Mouse (Mus musculus) myocyte (in vitro differentiated cells): ENCODE measurements around the gene Emilin1. TPM values are rescaled to one million over a fixed set of nuclear protein-coding genes. Genes with fewer than 3 reads are reported as not detected.

Experiments
- H3K27me3 ChIP-seq: one replicate; pipeline ENCODE4 v1.6.1; 2011; ENCODE audit not compliant: control insufficient read depth, insufficient read depth, insufficient read length
- H3K36me3 ChIP-seq: one replicate; pipeline ENCODE4 v1.6.1; 2011; ENCODE audit not compliant: control insufficient read depth, insufficient read depth
- H3K4me2 ChIP-seq: one replicate; pipeline ENCODE4 v1.6.1; 2011; ENCODE audit warnings: low read depth, control low read depth
- H3K4me3 ChIP-seq: one replicate; pipeline ENCODE4 v1.5.1; 2011; ENCODE audit warnings: mild to moderate bottlenecking, control low read depth, moderate library complexity
- H3K79me2 ChIP-seq: one replicate; pipeline ENCODE4 v1.6.1; 2011; ENCODE audit not compliant: control insufficient read depth, insufficient read depth
- H3ac ChIP-seq: one replicate; pipeline ENCODE4 v1.6.1; 2011; ENCODE audit not compliant: control insufficient read depth, insufficient read length
- CEBPB ChIP-seq: IDR thresholded peaks from 2 replicates; pipeline ENCODE4 v1.6.1; 2011; ENCODE audit warnings: mild to moderate bottlenecking, moderate library complexity; ENCODE audit not compliant: poor library complexity, insufficient read depth, severe bottlenecking
- E2F4 ChIP-seq: IDR thresholded peaks from one replicate; pipeline ENCODE4 v1.6.1; 2011; ENCODE audit warnings: mild to moderate bottlenecking, control low read depth, moderate library complexity; ENCODE audit not compliant: insufficient read depth
- MAX ChIP-seq: IDR thresholded peaks from one replicate; pipeline ENCODE4 v1.6.1; 2011; ENCODE audit warnings: low read depth, mild to moderate bottlenecking, control low read depth
- MYOD1 ChIP-seq, 3 experiments: IDR thresholded peaks; one replicate each; pipeline ENCODE4 v1.6.1; 2011; ENCODE audit warnings: control low read depth in 2 of 3, low read depth in 2 of 3, mild to moderate bottlenecking in 2 of 3, moderate library complexity in 1 of 3; ENCODE audit not compliant: insufficient read length in 2 of 3, control insufficient read depth in 1 of 3
- MYOG ChIP-seq, 3 experiments: IDR thresholded peaks; one replicate each; pipeline ENCODE4 v1.6.1; 2011; ENCODE audit warnings: control low read depth in 2 of 3, low read depth in 2 of 3, mild to moderate bottlenecking in 2 of 3; ENCODE audit not compliant: insufficient read length in 2 of 3, control insufficient read depth in 1 of 3, insufficient read depth in 1 of 3
- POLR2A ChIP-seq: IDR thresholded peaks from one replicate; pipeline ENCODE4 v1.6.1; 2011; ENCODE audit warnings: low read depth, mild to moderate bottlenecking, control low read depth, moderate library complexity; ENCODE audit not compliant: insufficient read length
- POLR2AphosphoS2 ChIP-seq: IDR thresholded peaks from one replicate; pipeline ENCODE4 v1.6.1; 2011; ENCODE audit warnings: low read depth, control low read depth; ENCODE audit not compliant: insufficient read length
- REST ChIP-seq: IDR thresholded peaks from one replicate; pipeline ENCODE4 v1.6.1; 2011; ENCODE audit warnings: mild to moderate bottlenecking, control low read depth, moderate library complexity; ENCODE audit not compliant: insufficient read depth, insufficient read length
- SRF ChIP-seq: IDR thresholded peaks from one replicate; pipeline ENCODE4 v1.6.1; 2011; ENCODE audit warnings: low read depth; ENCODE audit not compliant: control insufficient read depth, insufficient read length
- TCF12 ChIP-seq: IDR thresholded peaks from one replicate; pipeline ENCODE4 v1.6.1; 2011; ENCODE audit warnings: mild to moderate bottlenecking, control low read depth; ENCODE audit not compliant: poor library complexity, insufficient read depth, severe bottlenecking
- TCF3 ChIP-seq: IDR thresholded peaks from one replicate; pipeline ENCODE4 v1.6.1; 2011; ENCODE audit warnings: low read depth, control low read depth; ENCODE audit not compliant: insufficient read length
- USF1 ChIP-seq: IDR thresholded peaks from one replicate; pipeline ENCODE4 v1.6.1; 2011; ENCODE audit warnings: low read depth, mild to moderate bottlenecking, control low read depth, moderate library complexity
- polyA plus RNA-seq: library from polyadenylated mRNA; unstranded; fragments of >200 nt; fragmentation: generic; extraction: Trizol; gene quantifications from one replicate; pipeline ENCODE4 v1.2.1, GENCODE M21; 2012; ENCODE audit warnings: missing spikeins

Emilin1 gene
- polyA plus RNA-seq, 1 experiment: 25.8 TPM

GRCm38 (mm10) chr5:30921256-30922033 lies 8.2 kb downstream of the Emilin1 start, which contains the start of gene Khk:
Khk (plus strand) TSS chr5:30921431.
- H3K4me2 ChIP-seq: peak within 1 kb of the TSS; percentile 75
- H3K36me3 ChIP-seq: no peaks in the 10 kb centered on the region
- H3K27me3 ChIP-seq: no peaks in the 10 kb centered on the region
- TF ChIP-seq POLR2A (peak; percentile 62), USF1 (peak; percentile 86), MYOD1 (IDR thresholded peaks at IDR 0.05; ENCODE audit: control insufficient read depth in 1 of 3, insufficient read length in 2 of 3, low read depth in 2 of 3) (peak in 1 of 3 experiments; percentile 6), TCF12 (no peak)
- H3K4me3 ChIP-seq: peak within 1 kb of the TSS; percentile 30
- H3K79me2 ChIP-seq: no peaks in the 10 kb centered on the region
- no peak within 1 kb of the TSS for H3ac ChIP-seq

DNA sequence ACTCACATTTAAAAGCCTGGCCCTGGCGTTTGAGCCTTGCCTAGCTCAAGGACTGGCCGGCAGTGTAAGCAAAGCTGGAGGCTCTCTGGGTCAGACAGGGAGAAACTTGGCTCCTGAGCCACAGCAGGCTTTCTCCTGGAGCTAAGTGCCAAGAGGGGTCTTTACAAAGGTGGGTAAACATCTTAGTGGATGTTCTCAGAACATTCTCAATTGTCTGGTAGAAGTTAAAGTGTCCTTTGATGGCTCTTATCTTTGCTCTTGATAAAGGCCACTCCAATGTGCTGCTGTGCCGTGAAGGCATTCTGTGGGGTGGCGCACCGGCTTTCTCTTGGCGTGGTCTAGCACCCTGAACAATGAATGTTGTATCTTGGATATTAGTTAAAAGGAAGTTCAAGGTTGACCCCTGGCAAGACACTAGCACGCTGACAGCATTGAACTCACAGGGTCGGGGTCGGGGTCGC lies 9.4 kb downstream of the Emilin1 start:
- H3ac ChIP-seq: no peak overlapping the region
- no peaks in the 10 kb centered on the region for H3K27me3 ChIP-seq
- no peak overlapping the region for H3K4me2 ChIP-seq
- H3K4me3 ChIP-seq: peak overlapping the region; percentile 30
- no peaks in the 10 kb centered on the region for H3K36me3 ChIP-seq
- no peaks in the 10 kb centered on the region for H3K79me2 ChIP-seq
- TF ChIP-seq REST: no peak
- TF ChIP-seq CEBPB: no peak
- TF ChIP-seq USF1: no peak
- TF ChIP-seq TCF3: no peak
- TF ChIP-seq POLR2A: no peak
- no peak for TF ChIP-seq MYOD1 (IDR thresholded peaks at IDR 0.05; ENCODE audit: control insufficient read depth in 1 of 3, insufficient read length in 2 of 3, low read depth in 2 of 3)
- TF ChIP-seq MAX: no peak
- no peak for TF ChIP-seq POLR2AphosphoS2
- TF ChIP-seq TCF12: no peak
- TF ChIP-seq SRF: no peak

DNA sequence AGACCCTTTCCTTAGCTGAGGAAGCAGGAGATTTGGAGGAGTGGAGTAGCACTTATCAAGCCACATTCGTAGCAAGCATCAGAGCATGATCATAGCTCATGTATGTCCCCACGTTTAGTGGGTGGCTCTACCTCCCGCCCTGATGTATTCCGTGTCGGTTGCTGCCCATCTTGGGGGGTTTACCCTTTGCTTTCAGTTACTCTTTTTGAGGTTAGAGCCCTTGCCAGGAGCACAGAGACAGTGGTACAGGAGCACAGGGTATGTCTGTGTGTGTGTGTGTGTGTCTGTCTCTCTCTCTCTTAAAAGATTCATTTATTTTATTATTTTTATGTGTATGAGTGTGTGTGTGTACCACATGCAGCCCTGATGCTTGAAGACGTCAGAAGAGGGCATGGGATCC lies 9.9 kb downstream of the Emilin1 start:
- Histone ChIP-seq H3K79me2 (no peaks in the 10 kb centered on the region), H3K4me3 (no peak overlapping the region), H3K4me2 (no peak overlapping the region), H3K27me3 (no peaks in the 10 kb centered on the region), H3K36me3 (no peaks in the 10 kb centered on the region), H3ac (no peak overlapping the region)
- TF ChIP-seq REST: no peak
- no peak for TF ChIP-seq TCF3
- no peak for TF ChIP-seq MYOD1 (IDR thresholded peaks at IDR 0.05; ENCODE audit: control insufficient read depth in 1 of 3, insufficient read length in 2 of 3, low read depth in 2 of 3)
- no peak for TF ChIP-seq POLR2AphosphoS2
- TF ChIP-seq CEBPB: no peak
- TF ChIP-seq E2F4: no peak
- no peak for TF ChIP-seq MAX
- no peak for TF ChIP-seq POLR2A
- TF ChIP-seq USF1: no peak
- no peak for TF ChIP-seq SRF
- TF ChIP-seq MYOG (IDR thresholded peaks at IDR 0.05; ENCODE audit: control insufficient read depth in 1 of 3, insufficient read depth in 1 of 3, insufficient read length in 2 of 3, low read depth in 2 of 3): no peak
- no peak for TF ChIP-seq TCF12

DNA sequence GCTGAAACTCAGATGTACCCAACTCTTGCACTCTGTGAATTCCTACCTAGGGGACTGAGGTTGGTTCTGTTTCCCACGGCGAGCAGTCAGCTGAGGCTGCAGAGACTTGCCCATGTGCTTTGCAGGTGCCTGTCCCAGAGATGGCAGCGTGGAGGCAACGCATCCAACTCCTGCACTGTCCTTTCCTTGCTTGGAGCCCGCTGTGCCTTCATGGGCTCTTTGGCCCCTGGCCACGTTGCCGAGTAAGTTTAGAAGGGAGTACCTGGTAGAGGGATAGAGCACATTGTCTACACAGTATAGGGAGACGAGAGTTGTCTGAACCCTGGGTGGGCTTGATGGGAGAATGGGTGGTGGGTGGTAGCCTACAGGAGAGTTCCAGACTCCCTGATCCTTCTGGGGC lies 11.4 kb downstream of the Emilin1 start:
- no peaks in the 10 kb centered on the region for H3K27me3 ChIP-seq
- no peak overlapping the region for H3ac ChIP-seq
- H3K4me2 ChIP-seq: no peak overlapping the region
- no peak for TF ChIP-seq POLR2A
- TF ChIP-seq CEBPB: no peak
- TF ChIP-seq E2F4: no peak
- no peak for TF ChIP-seq MYOD1 (IDR thresholded peaks at IDR 0.05; ENCODE audit: control insufficient read depth in 1 of 3, insufficient read length in 2 of 3, low read depth in 2 of 3)
- no peak for TF ChIP-seq POLR2AphosphoS2
- TF ChIP-seq SRF: no peak
- no peak for TF ChIP-seq TCF12
- TF ChIP-seq MYOG (IDR thresholded peaks at IDR 0.05; ENCODE audit: control insufficient read depth in 1 of 3, insufficient read depth in 1 of 3, insufficient read length in 2 of 3, low read depth in 2 of 3): no peak
- no peak for TF ChIP-seq MAX
- TF ChIP-seq USF1: no peak
- TF ChIP-seq REST: no peak
- TF ChIP-seq TCF3: no peak
- H3K4me3 ChIP-seq: no peak overlapping the region
- H3K79me2 ChIP-seq: no peaks in the 10 kb centered on the region
- no peaks in the 10 kb centered on the region for H3K36me3 ChIP-seq

DNA sequence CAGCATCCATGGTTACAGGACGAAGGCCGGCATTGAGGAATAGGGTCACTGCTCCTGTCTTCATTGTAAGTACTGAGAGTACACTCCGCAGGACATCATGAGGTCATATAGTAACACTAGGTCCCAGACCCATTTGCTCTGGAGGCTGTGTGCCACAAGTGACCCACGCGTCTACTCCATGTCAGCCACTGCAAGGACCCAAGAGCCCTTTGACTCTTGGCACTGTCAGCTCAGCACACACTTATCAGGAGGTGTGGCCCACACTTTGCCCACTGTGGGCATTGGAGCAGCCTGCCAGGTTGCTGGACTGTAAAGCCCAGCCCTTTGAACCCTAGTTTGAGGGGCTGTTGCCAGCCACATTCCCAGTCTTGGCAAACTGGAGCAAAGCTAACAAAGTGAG lies 12.0 kb downstream of the Emilin1 start:
- Histone ChIP-seq H3K27me3 (no peaks in the 10 kb centered on the region), H3ac (no peak overlapping the region), H3K36me3 (no peaks in the 10 kb centered on the region), H3K4me3 (no peak overlapping the region), H3K79me2 (no peaks in the 10 kb centered on the region), H3K4me2 (no peak overlapping the region)
- TF ChIP-seq E2F4 (no peak), MAX (no peak)
